16 mouse cellular contexts compared by ENCODE assay signal in the genomic region with DNA sequence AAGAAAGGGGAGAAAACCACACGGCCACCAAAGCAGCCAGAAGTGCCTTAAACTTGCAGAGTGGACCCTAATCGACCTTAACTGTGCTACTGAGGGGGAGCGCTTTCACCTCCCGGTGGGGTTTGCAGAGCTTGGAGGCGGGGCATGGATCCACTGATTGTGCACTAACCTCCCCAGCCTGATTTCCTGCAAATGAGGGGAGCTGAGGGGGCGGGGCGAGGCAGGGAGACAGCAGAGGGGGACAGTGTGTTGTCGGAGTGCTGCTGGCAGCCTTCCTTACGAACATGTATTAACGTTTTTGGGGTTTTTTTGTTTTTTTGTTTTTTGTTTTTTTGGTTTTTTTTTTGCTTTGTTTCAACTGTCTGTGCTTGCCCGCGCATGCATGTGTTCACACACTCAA. TPM values are rescaled to one million over a fixed set of nuclear protein-coding genes. Genes with fewer than 3 reads are reported as not detected.
DNase-seq lines count a peak whose midpoint lies in the region; ATAC-seq and TF ChIP-seq lines count a peak whose summit lies in the region.
"Had no signal": no experiment of that assay in that cellular context is flagged by ENCODE, and none has a peak within 500 bp of the region (broad histone marks: within the 10 kb centered on the region; RNA-seq: fewer than 3 reads in every experiment).

No protein-coding gene starts in this region.

- H3K36me3 ChIP-seq in kidney, embryonic 16.5 days (ENCODE audit: insufficient read depth, low read length), result peaks cover 76% of the 10 kb centered on the region
- no peaks in the 10 kb centered on the region for H3K36me3 ChIP-seq in splenic B cell, adult 2 months (ENCODE audit: control insufficient read depth, insufficient read depth, low read length, poor library complexity, severe bottlenecking)

- no peaks in the 10 kb centered on the region for H3K27me3 ChIP-seq in kidney, embryonic 16.5 days (ENCODE audit: insufficient read depth, low read length)
- H3K27me3 ChIP-seq in splenic B cell, adult 2 months (ENCODE audit: control insufficient read depth, insufficient read depth, low read length, poor library complexity, severe bottlenecking), result no peaks in the 10 kb centered on the region
- H3K27me3 ChIP-seq: intestine, embryonic 15.5 days had no signal

- 0 out of 2 replicates have a peak, but pooled peaks cover 2% of the 10 kb centered on the region for H3K9me3 ChIP-seq in kidney, embryonic 16.5 days (ENCODE audit: low read length)
- H3K9me3 ChIP-seq: intestine, embryonic 15.5 days had no signal

- H3K27ac ChIP-seq in kidney, embryonic 16.5 days (ENCODE audit: low read length), result peak overlapping the region; percentile 21; the same call in 1 of the 2 replicates
- no peak overlapping the region for H3K27ac ChIP-seq in bone marrow, adult 2 months (ENCODE audit: control insufficient read depth, insufficient read depth, low read depth, low read length, poor library complexity)
- H3K27ac ChIP-seq: hindbrain, embryonic 10.5 days; intestine, embryonic 15.5 days; liver, embryonic 14.5 days had no signal

- WGBS in kidney, embryonic 16.5 days, result 49% methylated on average over 12 of the region's 12 CpGs
- WGBS in bone marrow, adult 2 months, result 30% methylated on average over 12 of the region's 12 CpGs

- TF ChIP-seq CTCF in bone marrow, adult 2 months (IDR thresholded peaks at IDR 0.05; ENCODE audit: control insufficient read depth, insufficient read depth, low read length), result no peak

- DNase-seq in kidney, adult 18-20 months, result no peak
- DNase-seq in CD4-positive, CD25-positive, alpha-beta regulatory T cell, adult 2 months (ENCODE audit: low read depth, low spot score), result peak; percentile 60
- peak; percentile 60 for DNase-seq in splenic B cell, adult 2 months (ENCODE audit: low read depth, low spot score)
- no peak for DNase-seq in layer of hippocampus, adult 18-20 months (ENCODE audit: low spot score in 2 of 2)
- DNase-seq in urinary bladder, postnatal 10 days (ENCODE audit: low spot score), result no peak
- no peak for DNase-seq in frontal cortex, postnatal 36 days (ENCODE audit: low spot score in 2 of 2)
- DNase-seq: cerebellum, adult 18-20 months; gastrocnemius, postnatal 14 days; left cerebral cortex, postnatal 4 days; lung, postnatal 4 days had no signal

- peak overlapping the region; percentile 17; the same call in 1 of the 2 replicates for H3K4me2 ChIP-seq in kidney, embryonic 16.5 days (replicated peaks; ENCODE audit: low read depth, low read length)
- H3K4me2 ChIP-seq: intestine, embryonic 15.5 days had no signal

- 0 out of 2 replicates have a peak, but pooled peaks have one; percentile 44 for ATAC-seq in kidney, embryonic 16.5 days (ENCODE audit: low FRiP score, low TSS enrichment)
- ATAC-seq: forebrain, embryonic 14.5 days; intestine, embryonic 15.5 days had no signal

- no peak overlapping the region for H3K4me3 ChIP-seq in kidney, embryonic 16.5 days (ENCODE audit: low read length)
- H3K4me3 ChIP-seq in bone marrow, adult 2 months (replicated peaks; ENCODE audit: control insufficient read depth, low read depth, low read length), result peak overlapping the region; percentile 24
- H3K4me3 ChIP-seq: hindbrain, embryonic 10.5 days; intestine, embryonic 15.5 days had no signal

- H3K4me1 ChIP-seq in kidney, embryonic 16.5 days (ENCODE audit: insufficient read depth, low read length), result peaks cover 7% of the 10 kb centered on the region; the same call in 1 of the 2 replicates
- no peaks in the 10 kb centered on the region for H3K4me1 ChIP-seq in bone marrow, adult 2 months (ENCODE audit: control insufficient read depth, insufficient read depth, low read length)
- H3K4me1 ChIP-seq: hindbrain, embryonic 10.5 days; intestine, embryonic 15.5 days had no signal

- no peak overlapping the region for H3K9ac ChIP-seq in kidney, embryonic 16.5 days (replicated peaks; ENCODE audit: low read length)
- H3K9ac ChIP-seq: intestine, embryonic 15.5 days; liver, embryonic 14.5 days had no signal

- TF ChIP-seq POLR2A in bone marrow, adult 2 months (IDR thresholded peaks at IDR 0.05; ENCODE audit: borderline replicate concordance, control insufficient read depth, low read depth, low read length), result no peak

RNA-seq across cellular contexts. Expression of gene Retreg1, which starts 30.5 kb away (rescaled TPM):
- polyA plus RNA-seq in kidney, embryonic 16.5 days (2015; fragmentation: Nextera tagmentation; extraction: Ambion mirVana), result 21.5 and 22.0 TPM in 2 replicates
- 4.6 and 7.7 TPM in 2 replicates for polyA plus RNA-seq in bone marrow, adult 2 months (2011; ENCODE audit: insufficient read depth, insufficient read length, low replicate concordance, missing spikeins)
- 10 to 100 TPM; 33.9 to 34.5 TPM for total RNA-seq in layer of hippocampus, adult 18-20 months (2021)

Comparison
In these comparisons a context has a peak if more than half of its experiments do, and no peak if none do; other contexts are left out.
1. DNase-seq: peak in CD4-positive, CD25-positive, alpha-beta regulatory T cell, adult 2 months (single experiment) and splenic B cell, adult 2 months (single experiment); none in kidney, adult 18-20 months (single experiment), layer of hippocampus, adult 18-20 months (0 of 2), urinary bladder, postnatal 10 days (single experiment) and frontal cortex, postnatal 36 days (0 of 2).